Mouse (Mus musculus) WW6 (cell line): ENCODE results near the gene Il6st.
"Not testable (repeated sequence)": the region's sequence is repeated elsewhere in the genome, so short reads cannot be mapped to it uniquely, and the experiment has no call there.

Experiments used
- DNase-seq: peaks from one replicate; pipeline ENCODE4 v3.0.0-alpha.2; 2013; ENCODE audit warnings: low read depth, low spot score

Il6st gene

GRCm38 (mm10) chr13:112463868-112464625 is at the start of gene Il6st:
Gene Il6st (plus strand): TSS chr13:112464070.
- DNase-seq: peak; percentile 71

GRCm38 (mm10) chr13:112415896-112416295 is 48.0 kb upstream of the Il6st start:
- no peak for DNase-seq

GRCm38 (mm10) chr13:112416410-112417162 is 47.3 kb upstream of the Il6st start:
- DNase-seq: no peak

- no peak for DNase-seq
These were observed 46.7 kb upstream of the Il6st start for GRCm38 (mm10) chr13:112417163-112417523.

- no peak for DNase-seq
These were observed 45.9 kb upstream of the Il6st start for GRCm38 (mm10) chr13:112417861-112418423.

GRCm38 (mm10) chr13:112418595-112418994 is 45.3 kb upstream of the Il6st start:
- DNase-seq: no peak

- DNase-seq: no peak
These were observed 39.7 kb upstream of the Il6st start for GRCm38 (mm10) chr13:112424212-112424611.

GRCm38 (mm10) chr13:112424635-112425034 is 39.2 kb upstream of the Il6st start:
- no peak for DNase-seq

- no peak for DNase-seq
These were observed 38.7 kb upstream of the Il6st start for GRCm38 (mm10) chr13:112425181-112425654.

- DNase-seq: no peak
These were observed 37.4 kb upstream of the Il6st start for GRCm38 (mm10) chr13:112426265-112427135.

- DNase-seq: not testable (repeated sequence)
These were observed 36.8 kb upstream of the Il6st start for GRCm38 (mm10) chr13:112427136-112427470.

GRCm38 (mm10) chr13:112427521-112427920 is 36.3 kb upstream of the Il6st start:
- DNase-seq: no peak

- DNase-seq: no peak
These were observed 30.6 kb upstream of the Il6st start for GRCm38 (mm10) chr13:112433271-112433670.

GRCm38 (mm10) chr13:112435241-112436075 is 28.4 kb upstream of the Il6st start:
- no peak for DNase-seq

GRCm38 (mm10) chr13:112436288-112436687 is 27.6 kb upstream of the Il6st start:
- no peak for DNase-seq

GRCm38 (mm10) chr13:112438001-112438868 is 25.6 kb upstream of the Il6st start:
- DNase-seq: no peak

GRCm38 (mm10) chr13:112439105-112439818 is 24.6 kb upstream of the Il6st start:
- no peak for DNase-seq

GRCm38 (mm10) chr13:112439917-112440361 is 23.9 kb upstream of the Il6st start:
- DNase-seq: peak; percentile 89

GRCm38 (mm10) chr13:112440668-112441067 is 23.2 kb upstream of the Il6st start:
- DNase-seq: no peak
